Mouse (Mus musculus) embryonic stem cell, embryonic (primary cell): Measurements from ENCODE around the gene Panx1.

ENCODE experiments used
- CTCF ChIA-PET, 4 experiments: fragments of 300-600 bp in 2 of 4; fragments of 350-600 bp in 2 of 4; sonication (Branson Sonifier 250); formaldehyde crosslinking; loops; one replicate each; lab custom pipeline; 2022; ENCODE audit warnings: inconsistent platforms in 2 of 4; lab: Charles Lee
- POLR2A ChIA-PET, 4 experiments: fragments of 300-600 bp in 2 of 4; fragments of 350-600 bp in 2 of 4; sonication (Branson Sonifier 250); formaldehyde crosslinking; loops; one replicate each; lab custom pipeline; 2022; ENCODE audit warnings: antibody characterized with exemption in 4 of 4, inconsistent platforms in 1 of 4; lab: Charles Lee

The Panx1 gene

GRCm38 (mm10) chr9:15002995-15003613 lies 42.2 kb downstream of the Panx1 start:
- ChIA-PET CTCF (interaction anchor here in 2 of 4 experiments (1.1 to 1.9 kb wide), 1 partner anchor 12 kb away, joined by 4 to 5 read pairs; no protein-coding TSS in a partner anchor), POLR2A (interaction anchor here in 2 of 4 experiments (1.1 to 1.4 kb wide), 3 partner anchors 40 to 156 kb away, joined by 3 to 4 read pairs (median 3); partner anchors contain the start of gene Panx1 (in 1 of the 2))

GRCm38 (mm10) chr9:14998790-14999189 lies 46.5 kb downstream of the Panx1 start:
- CTCF ChIA-PET: interaction anchor here in 1 of 4 experiments (0.7 kb wide), 1 partner anchor 17 kb away, joined by 3 read pairs; no protein-coding TSS in a partner anchor

GRCm38 (mm10) chr9:14997271-14998055 lies 47.8 kb downstream of the Panx1 start:
- ChIA-PET CTCF (interaction anchor here in 2 of 4 experiments (0.5 to 0.7 kb wide), 3 partner anchors 128 to 1527 kb away, joined by 3 read pairs; no protein-coding TSS in a partner anchor), POLR2A (no interaction called here)

More at GRCm38 (mm10) chr9:14998790-14999189, 46.5 kb downstream of the Panx1 start:
- POLR2A ChIA-PET: no interaction called here

- POLR2A ChIA-PET: interaction anchor here in 1 of 4 experiments (0.8 kb wide), 1 partner anchor 141 kb away, joined by 5 read pairs; no protein-coding TSS in a partner anchor
Measured at GRCm38 (mm10) chr9:14995525-14995924, 49.8 kb downstream of the Panx1 start.

GRCm38 (mm10) chr9:14988606-14989293 lies 56.5 kb downstream of the Panx1 start:
- ChIA-PET POLR2A (no interaction called here), CTCF (no interaction called here)

More at GRCm38 (mm10) chr9:14995525-14995924, 49.8 kb downstream of the Panx1 start:
- CTCF ChIA-PET: no interaction called here

- ChIA-PET CTCF (no interaction called here), POLR2A (no interaction called here)
Measured at GRCm38 (mm10) chr9:14983141-14983540, 62.1 kb downstream of the Panx1 start.

- ChIA-PET CTCF (no interaction called here), POLR2A (no interaction called here)
Measured at GRCm38 (mm10) chr9:14982683-14983082, 62.6 kb downstream of the Panx1 start.

- ChIA-PET CTCF (no interaction called here), POLR2A (no interaction called here)
Measured at GRCm38 (mm10) chr9:14981539-14982155, 63.6 kb downstream of the Panx1 start.

- CTCF ChIA-PET: no interaction called here
Measured at GRCm38 (mm10) chr9:14974251-14975232, 70.7 kb downstream of the Panx1 start.

GRCm38 (mm10) chr9:14973762-14974161 lies 71.5 kb downstream of the Panx1 start:
- CTCF ChIA-PET: no interaction called here

More at GRCm38 (mm10) chr9:14974251-14975232, 70.7 kb downstream of the Panx1 start:
- POLR2A ChIA-PET: no interaction called here

GRCm38 (mm10) chr9:14970805-14971525 lies 74.3 kb downstream of the Panx1 start:
- ChIA-PET POLR2A (interaction anchor here in 1 of 4 experiments (0.6 kb wide), 1 partner anchor 177 kb away, joined by 3 read pairs; no protein-coding TSS in a partner anchor), CTCF (interaction anchor here in 1 of 4 experiments (0.6 kb wide), 1 partner anchor 13 kb away, joined by 3 read pairs; no protein-coding TSS in a partner anchor)

More at GRCm38 (mm10) chr9:14973762-14974161, 71.5 kb downstream of the Panx1 start:
- POLR2A ChIA-PET: interaction anchor here in 1 of 4 experiments (0.7 kb wide), 1 partner anchor 455 kb away, joined by 3 read pairs; no protein-coding TSS in a partner anchor

- POLR2A ChIA-PET: no interaction called here
- CTCF ChIA-PET: no interaction called here
Measured at GRCm38 (mm10) chr9:14970211-14970610, 75.1 kb downstream of the Panx1 start.

- POLR2A ChIA-PET: interaction anchor here in 1 of 4 experiments (0.8 kb wide), 1 partner anchor 23 kb away, joined by 4 read pairs; no protein-coding TSS in a partner anchor
- CTCF ChIA-PET: interaction anchor here in 1 of 4 experiments (0.7 kb wide), 1 partner anchor 578 kb away, joined by 3 read pairs; no protein-coding TSS in a partner anchor
Measured at GRCm38 (mm10) chr9:14967598-14967997, 77.7 kb downstream of the Panx1 start.

- CTCF ChIA-PET: no interaction called here
Measured at GRCm38 (mm10) chr9:14966787-14967186, 78.5 kb downstream of the Panx1 start.

GRCm38 (mm10) chr9:14965368-14965767 lies 79.9 kb downstream of the Panx1 start:
- CTCF ChIA-PET: interaction anchor here in 1 of 4 experiments (0.5 kb wide), 1 partner anchor 70 kb away, joined by 9 read pairs; no protein-coding TSS in a partner anchor
- POLR2A ChIA-PET: no interaction called here

More at GRCm38 (mm10) chr9:14966787-14967186, 78.5 kb downstream of the Panx1 start:
- POLR2A ChIA-PET: no interaction called here

- CTCF ChIA-PET: no interaction called here
- POLR2A ChIA-PET: interaction anchor here in 1 of 4 experiments (0.8 kb wide), 1 partner anchor 9 kb away, joined by 3 read pairs; no protein-coding TSS in a partner anchor
Measured at GRCm38 (mm10) chr9:14962769-14963168, 82.5 kb downstream of the Panx1 start.
